Mouse (Mus musculus) embryonic fibroblast, embryonic 13.5 days (primary cell): ENCODE data around the gene Heca. TPM values are rescaled to one million over a fixed set of nuclear protein-coding genes. Genes with fewer than 3 reads are reported as not detected.
"Not testable (repeated sequence)": the region's sequence is repeated elsewhere in the genome, so short reads cannot be mapped to it uniquely, and the experiment has no call there.

Experiments
- H3K27ac ChIP-seq: 2 replicates; pipeline ENCODE4 v1.5.1; 2012; ENCODE audit warnings: low read length, control low read depth, inconsistent platforms; ENCODE audit not compliant: insufficient read depth
- H3K4me1 ChIP-seq: 2 replicates; pipeline ENCODE4 v1.6.1; 2011; ENCODE audit warnings: low read length; ENCODE audit not compliant: control insufficient read depth, insufficient read depth
- H3K4me3 ChIP-seq: 2 replicates; pipeline ENCODE4 v1.5.1; 2011; ENCODE audit warnings: mild to moderate bottlenecking, control low read depth, low read length; ENCODE audit not compliant: insufficient read depth
- CTCF ChIP-seq: IDR thresholded peaks from 2 replicates; pipeline ENCODE4 v1.5.1; 2011; ENCODE audit warnings: mild to moderate bottlenecking, control low read depth, low read length, moderate library complexity, borderline replicate concordance; ENCODE audit not compliant: insufficient read depth
- POLR2A ChIP-seq: IDR thresholded peaks from 2 replicates; pipeline ENCODE4 v1.6.1; 2011; ENCODE audit warnings: low read depth, mild to moderate bottlenecking, control low read depth, low read length, moderate library complexity
- polyA plus RNA-seq: library from polyadenylated mRNA; stranded (reverse); fragments of >200 nt; gene quantifications from 2 replicates; pipeline ENCODE4 v1.2.4, GENCODE M21; 2011; ENCODE audit warnings: low read depth; ENCODE audit not compliant: missing spikeins, insufficient read length

Gene Heca
- polyA plus RNA-seq, 1 experiment: 18.8 TPM

- H3K4me1 ChIP-seq: peaks cover 2% of the 10 kb centered on the region
- no peak for TF ChIP-seq CTCF
- H3K4me3 ChIP-seq: no peak overlapping the region
- peak overlapping the region; percentile 57 for H3K27ac ChIP-seq
These were observed 105.8 kb downstream of the Heca start for GRCm38 (mm10) chr10:17842030-17842429.

- TF ChIP-seq CTCF (no peak), POLR2A (no peak)
- H3K4me1 ChIP-seq: no peaks in the 10 kb centered on the region
- H3K4me3 ChIP-seq: no peak overlapping the region
- no peak overlapping the region for H3K27ac ChIP-seq
These were observed 111.6 kb downstream of the Heca start for GRCm38 (mm10) chr10:17836275-17836674.

GRCm38 (mm10) chr10:17835031-17835430 lies 112.8 kb downstream of the Heca start:
- Histone ChIP-seq H3K27ac (no peak overlapping the region), H3K4me3 (no peak overlapping the region), H3K4me1 (no peaks in the 10 kb centered on the region)
- no peak for TF ChIP-seq CTCF
- TF ChIP-seq POLR2A: no peak

- H3K4me1 ChIP-seq: no peaks in the 10 kb centered on the region
- H3K4me3 ChIP-seq: no peak overlapping the region
- H3K27ac ChIP-seq: no peak overlapping the region
- TF ChIP-seq POLR2A (no peak), CTCF (no peak)
These were observed 116.8 kb downstream of the Heca start for GRCm38 (mm10) chr10:17831041-17831440.

- no peak overlapping the region for H3K27ac ChIP-seq
- H3K4me1 ChIP-seq: no peaks in the 10 kb centered on the region
- no peak for TF ChIP-seq POLR2A
- TF ChIP-seq CTCF: no peak
- H3K4me3 ChIP-seq: no peak overlapping the region
These were observed 118.7 kb downstream of the Heca start for GRCm38 (mm10) chr10:17829205-17829604.

GRCm38 (mm10) chr10:17827391-17827790 lies 120.5 kb downstream of the Heca start:
- no peaks in the 10 kb centered on the region for H3K4me1 ChIP-seq
- no peak overlapping the region for H3K27ac ChIP-seq
- no peak for TF ChIP-seq POLR2A
- no peak for TF ChIP-seq CTCF
- H3K4me3 ChIP-seq: no peak overlapping the region

- not testable (repeated sequence) for H3K27ac ChIP-seq, H3K4me3 ChIP-seq
These were observed 127.4 kb downstream of the Heca start for GRCm38 (mm10) chr10:17820422-17820821.

More at GRCm38 (mm10) chr10:17820422-17820821, 127.4 kb downstream of the Heca start:
- H3K4me1 ChIP-seq: not testable (repeated sequence)

Other genes starting within 250 kb of the Heca start
- 57.1 and 90.2 TPM in 2 replicates for gene Cited2, start 224.8 kb downstream of the Heca start, polyA plus RNA-seq
- 1.0 and 1.4 TPM in 2 replicates for gene Txlnb, start 151.8 kb downstream of the Heca start, polyA plus RNA-seq
- 224 and 302 TPM in 2 replicates for gene Abracl, start 75.2 kb upstream of the Heca start, polyA plus RNA-seq
- 42.6 and 57.3 TPM in 2 replicates for gene Reps1, start 107.8 kb upstream of the Heca start, polyA plus RNA-seq